Mouse (Mus musculus) embryonic fibroblast, embryonic 13.5 days (primary cell): Measurements from ENCODE around the gene 1700025G04Rik.

Source experiments
- CTCF ChIP-seq: IDR thresholded peaks from 2 replicates; pipeline ENCODE4 v1.5.1; 2011; ENCODE audit warnings: mild to moderate bottlenecking, control low read depth, low read length, moderate library complexity, borderline replicate concordance; ENCODE audit not compliant: insufficient read depth
- POLR2A ChIP-seq: IDR thresholded peaks from 2 replicates; pipeline ENCODE4 v1.6.1; 2011; ENCODE audit warnings: low read depth, mild to moderate bottlenecking, control low read depth, low read length, moderate library complexity

- TF ChIP-seq POLR2A (no peak), CTCF (no peak)
Measured at GRCm38 (mm10) chr1:152063357-152064145, 26.4 kb downstream of the 1700025G04Rik start.
